Mouse (Mus musculus) forebrain, embryonic 15.5 days (tissue): ENCODE data around the gene Crtc3. TPM values are rescaled to one million over a fixed set of nuclear protein-coding genes. Genes with fewer than 3 reads are reported as not detected.

Experiments used
- ATAC-seq: fragments of 200-750 bp; cut with Nextera tagmentation; replicated peaks from 2 replicates; pipeline ENCODE4 v1.8.0; 2017; ENCODE audit warnings: mild to moderate bottlenecking, moderate TSS enrichment, moderate library complexity
- H3K27ac ChIP-seq: fragments of 300-500 bp; sonication (generic); replicated peaks from 2 replicates; pipeline ENCODE4 v1.5.1; 2015; ENCODE audit warnings: mild to moderate bottlenecking, inconsistent platforms
- H3K27me3 ChIP-seq: fragments of 300-500 bp; sonication (generic); 2 replicates; pipeline ENCODE4 v1.6.1; 2015; ENCODE audit warnings: inconsistent platforms
- H3K36me3 ChIP-seq: fragments of 300-500 bp; sonication (generic); 2 replicates; pipeline ENCODE4 v1.6.1; 2015; ENCODE audit warnings: mild to moderate bottlenecking, inconsistent platforms
- H3K4me1 ChIP-seq: fragments of 300-500 bp; sonication (generic); 2 replicates; pipeline ENCODE4 v1.6.1; 2015; ENCODE audit warnings: inconsistent platforms
- H3K4me2 ChIP-seq: fragments of 300-500 bp; sonication (generic); replicated peaks from 2 replicates; pipeline ENCODE4 v1.6.1; 2015; ENCODE audit warnings: mild to moderate bottlenecking, inconsistent platforms
- H3K4me3 ChIP-seq: fragments of 300-500 bp; sonication (generic); 2 replicates; pipeline ENCODE4 v1.5.1; 2015; ENCODE audit warnings: mild to moderate bottlenecking, inconsistent platforms
- H3K9ac ChIP-seq: fragments of 300-500 bp; sonication (generic); replicated peaks from 2 replicates; pipeline ENCODE4 v1.6.1; 2015; ENCODE audit warnings: mild to moderate bottlenecking, inconsistent platforms
- H3K9me3 ChIP-seq: fragments of 300-500 bp; sonication (generic); 2 replicates; pipeline ENCODE4 v1.6.1; 2016; ENCODE audit warnings: inconsistent platforms
- WGBS: fragments of 180-500 bp; shearing (Covaris S2); methylation state at CpG from one replicate; pipeline ENCODE4 v1.1.7; 2015; ENCODE audit warnings: mixed read lengths; 5-methylcytosine and 5-hydroxymethylcytosine counted together
- polyA plus RNA-seq: library from polyadenylated mRNA; unstranded; fragments of >200 nt; fragmentation: Nextera tagmentation; extraction: Ambion mirVana; gene quantifications from 2 replicates; pipeline ENCODE4 v1.2.1, GENCODE M21; 2015

Crtc3 gene
- polyA plus RNA-seq, 1 experiment from 2014 or later = 17.0 TPM

DNA sequence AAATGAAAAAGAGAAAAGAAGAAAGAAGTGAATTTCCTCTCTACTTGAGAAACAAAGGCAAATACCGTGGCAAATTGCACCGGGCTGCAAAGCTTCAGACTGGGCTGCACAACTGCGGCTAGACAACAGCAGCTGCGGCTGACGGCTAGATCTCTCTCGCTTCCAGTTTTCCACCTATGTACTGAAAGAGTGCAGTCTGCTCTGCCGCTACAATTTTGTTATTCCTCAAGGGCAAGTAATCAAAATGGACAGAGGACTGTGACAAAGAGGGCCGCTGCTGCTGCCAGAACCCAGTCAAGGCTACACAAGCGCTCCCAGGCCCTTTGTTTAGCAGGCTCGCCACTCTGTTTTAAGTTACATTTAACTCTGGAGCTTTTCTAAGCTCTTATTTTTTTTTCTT lies 35.6 kb downstream of the Crtc3 start:
- ATAC-seq = no peak
- H3K27me3 ChIP-seq = no peaks in the 10 kb centered on the region
- no peaks in the 10 kb centered on the region for H3K9me3 ChIP-seq
- 31% methylated on average over 10 of the region's 10 CpGs for WGBS
- H3K27ac ChIP-seq = peak overlapping the region; percentile 80
- no peak overlapping the region for H3K9ac ChIP-seq
- H3K4me1 ChIP-seq = peaks cover 57% of the 10 kb centered on the region
- H3K36me3 ChIP-seq = no peaks in the 10 kb centered on the region
- no peak overlapping the region for H3K4me2 ChIP-seq
- no peak overlapping the region for H3K4me3 ChIP-seq

DNA sequence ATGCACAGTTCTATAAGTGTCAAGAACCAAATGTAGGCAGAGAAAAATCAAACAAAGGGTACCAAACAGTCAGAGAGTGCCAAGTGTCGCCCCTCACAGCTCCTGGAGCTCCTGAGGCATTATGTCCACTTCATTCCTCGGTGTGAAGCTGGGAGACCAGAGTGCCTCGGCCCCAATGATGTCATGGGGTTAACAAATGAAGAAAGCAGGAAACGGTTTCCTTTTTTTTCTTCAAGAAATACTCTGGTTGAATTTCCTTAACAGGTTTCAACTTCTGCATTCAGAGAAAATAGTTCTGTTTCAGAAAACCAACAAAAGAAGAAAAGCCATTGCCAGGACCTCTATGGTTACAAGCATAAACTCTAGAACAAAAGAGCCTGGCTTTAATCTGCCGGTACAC lies 36.4 kb downstream of the Crtc3 start:
- Histone ChIP-seq H3K4me3 (no peak overlapping the region), H3K4me2 (no peak overlapping the region), H3K36me3 (no peaks in the 10 kb centered on the region), H3K9ac (no peak overlapping the region), H3K27me3 (no peaks in the 10 kb centered on the region), H3K27ac (peak overlapping the region; percentile 80), H3K9me3 (no peaks in the 10 kb centered on the region), H3K4me1 (peaks cover 55% of the 10 kb centered on the region)
- WGBS = 15% methylated on average over 5 of the region's 5 CpGs
- 0 out of 2 replicates have a peak, but pooled peaks have one; percentile 12 for ATAC-seq

DNA sequence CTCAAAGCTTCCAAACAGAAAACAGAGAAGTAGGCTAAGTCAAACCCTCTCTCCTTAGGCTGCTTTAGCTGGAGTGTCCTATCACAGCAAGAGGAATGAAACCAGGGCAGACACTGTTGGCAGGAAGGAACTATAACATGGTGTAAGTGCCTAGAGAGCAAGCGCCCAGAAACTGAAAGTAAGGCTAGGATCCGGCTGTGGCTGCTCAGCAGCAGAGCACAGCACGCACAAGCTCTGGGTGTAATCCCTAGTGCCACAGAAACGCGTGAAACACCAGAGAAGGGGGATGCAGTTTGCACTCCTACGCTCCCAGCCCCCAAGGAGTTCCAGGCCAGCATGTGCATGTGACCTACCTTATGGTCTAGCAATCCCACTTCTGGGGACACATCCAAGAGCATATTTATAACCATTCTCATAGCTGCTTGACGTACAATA lies 41.2 kb downstream of the Crtc3 start:
- Histone ChIP-seq H3K9ac (0 out of 2 replicates have a peak overlapping the region, but pooled peaks have one; percentile 8), H3K27ac (peak overlapping the region; percentile 44), H3K9me3 (no peaks in the 10 kb centered on the region), H3K4me2 (no peak overlapping the region), H3K4me3 (no peak overlapping the region), H3K4me1 (peaks cover 28% of the 10 kb centered on the region), H3K36me3 (no peaks in the 10 kb centered on the region), H3K27me3 (no peaks in the 10 kb centered on the region)
- WGBS = 72% methylated on average over 7 of the region's 7 CpGs
- ATAC-seq = no peak

DNA sequence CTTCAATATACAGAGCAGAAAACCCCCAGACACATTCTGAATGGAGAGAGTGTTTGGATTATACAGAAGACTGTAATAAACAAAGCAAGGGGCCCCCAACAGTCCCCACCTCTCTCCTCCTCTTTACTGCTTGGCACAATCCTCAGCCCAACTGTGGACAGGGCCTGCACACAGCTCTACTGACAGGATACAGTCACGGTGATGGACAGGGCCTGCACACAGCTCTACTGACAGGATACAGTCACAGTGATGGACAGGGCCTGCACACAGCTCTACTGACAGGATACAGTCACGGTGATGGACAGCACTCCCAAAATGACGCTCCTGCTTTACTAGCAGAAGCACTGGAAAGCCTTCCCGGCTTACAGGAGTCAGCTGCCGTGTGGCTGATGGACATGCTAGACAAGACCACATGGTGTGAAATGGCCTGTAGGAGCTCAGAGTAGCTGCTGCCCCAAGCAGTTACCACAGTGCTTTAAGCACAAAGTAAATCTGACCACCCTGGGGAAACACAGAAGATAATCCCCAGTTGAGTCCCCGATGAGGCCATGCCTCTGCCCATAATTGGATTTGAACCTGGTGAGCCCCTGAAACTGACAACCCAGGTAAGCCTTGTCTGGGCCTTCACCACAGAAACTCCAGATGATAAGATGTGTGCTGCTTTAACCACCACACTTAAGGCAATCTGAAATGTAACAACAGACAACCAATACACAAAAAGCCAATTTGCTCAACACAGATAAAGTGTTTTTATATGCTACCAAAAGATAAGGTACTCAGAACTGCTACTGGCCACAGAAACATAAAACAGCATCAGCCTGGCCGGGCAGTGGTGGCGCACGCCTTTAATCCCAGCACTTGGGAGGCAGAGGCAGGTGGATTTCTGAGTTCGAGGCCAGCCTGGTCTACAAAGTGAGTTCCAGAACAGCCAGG lies 42.3 kb downstream of the Crtc3 start:
- no peak overlapping the region for H3K9ac ChIP-seq
- H3K27me3 ChIP-seq = no peaks in the 10 kb centered on the region
- no peak overlapping the region for H3K4me3 ChIP-seq
- no peaks in the 10 kb centered on the region for H3K36me3 ChIP-seq
- no peaks in the 10 kb centered on the region for H3K9me3 ChIP-seq
- no peak overlapping the region for H3K4me2 ChIP-seq
- ATAC-seq = no peak
- peaks cover 36% of the 10 kb centered on the region for H3K4me1 ChIP-seq
- H3K27ac ChIP-seq = no peak overlapping the region; the same call in 1 of the 2 replicates
- WGBS = 77% methylated on average over 10 of the region's 10 CpGs

DNA sequence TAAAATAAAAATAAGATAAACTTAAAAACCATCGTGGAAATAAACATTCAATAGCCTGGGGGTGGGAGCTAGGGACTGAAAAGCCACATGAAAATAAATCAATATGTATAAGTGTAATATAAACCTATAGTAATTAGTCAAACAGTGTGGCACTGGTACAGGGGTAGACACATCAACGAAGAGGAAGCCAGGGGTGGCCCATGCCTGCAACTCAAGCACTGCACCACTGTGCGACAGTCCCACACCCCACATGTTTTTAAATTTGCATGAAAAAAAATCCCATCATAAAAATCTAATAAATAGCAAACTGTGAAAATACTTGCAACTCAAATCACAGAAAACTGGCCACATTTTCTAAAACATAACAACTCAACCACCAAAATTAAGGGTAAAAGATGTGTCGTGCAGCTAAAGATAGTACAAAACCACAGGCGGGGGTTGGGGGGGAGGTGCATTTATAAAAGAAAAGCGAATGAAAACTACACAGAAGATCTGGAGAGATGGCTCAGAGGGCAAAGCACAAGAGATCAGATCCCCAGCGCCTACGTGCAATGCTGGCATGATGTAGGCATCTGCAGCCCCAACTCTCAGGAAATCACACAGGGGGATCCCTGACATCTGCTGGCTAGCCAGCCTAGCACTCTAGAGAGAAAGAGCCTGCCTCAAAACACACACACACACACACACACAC lies 45.6 kb downstream of the Crtc3 start:
- ATAC-seq = 0 out of 2 replicates have a peak, but pooled peaks have one; percentile 24
- peaks cover 40% of the 10 kb centered on the region for H3K4me1 ChIP-seq
- 62% methylated on average over 8 of the region's 8 CpGs for WGBS
- no peak overlapping the region for H3K27ac ChIP-seq
- no peaks in the 10 kb centered on the region for H3K36me3 ChIP-seq
- no peak overlapping the region for H3K4me2 ChIP-seq
- no peaks in the 10 kb centered on the region for H3K27me3 ChIP-seq
- no peak overlapping the region for H3K9ac ChIP-seq
- H3K4me3 ChIP-seq = no peak overlapping the region
- H3K9me3 ChIP-seq = no peaks in the 10 kb centered on the region

DNA sequence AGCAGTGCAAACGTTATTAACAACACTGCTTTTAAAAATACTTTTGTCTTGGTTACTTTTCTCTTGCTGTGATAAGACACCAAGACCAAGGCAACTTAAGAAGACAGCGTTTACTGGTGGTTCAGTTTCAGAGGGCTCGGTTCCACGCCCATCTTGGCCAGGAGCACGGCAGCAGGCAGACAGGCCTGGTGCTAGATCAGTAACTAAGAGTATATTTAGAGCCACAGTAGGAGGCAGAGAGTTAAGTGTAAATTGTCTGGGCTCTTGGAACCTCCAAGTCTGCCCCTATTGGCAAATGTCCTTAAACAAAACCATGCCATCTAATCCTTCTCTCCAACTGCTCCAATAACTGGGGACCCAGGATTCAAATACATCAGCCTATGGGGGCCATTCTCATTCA lies 46.1 kb downstream of the Crtc3 start:
- Histone ChIP-seq H3K27ac (no peak overlapping the region), H3K27me3 (no peaks in the 10 kb centered on the region), H3K4me1 (peaks cover 37% of the 10 kb centered on the region), H3K36me3 (no peaks in the 10 kb centered on the region), H3K4me3 (no peak overlapping the region), H3K9ac (no peak overlapping the region), H3K9me3 (no peaks in the 10 kb centered on the region), H3K4me2 (no peak overlapping the region)
- ATAC-seq = no peak
- WGBS = 67% methylated on average over 5 of the region's 5 CpGs

DNA sequence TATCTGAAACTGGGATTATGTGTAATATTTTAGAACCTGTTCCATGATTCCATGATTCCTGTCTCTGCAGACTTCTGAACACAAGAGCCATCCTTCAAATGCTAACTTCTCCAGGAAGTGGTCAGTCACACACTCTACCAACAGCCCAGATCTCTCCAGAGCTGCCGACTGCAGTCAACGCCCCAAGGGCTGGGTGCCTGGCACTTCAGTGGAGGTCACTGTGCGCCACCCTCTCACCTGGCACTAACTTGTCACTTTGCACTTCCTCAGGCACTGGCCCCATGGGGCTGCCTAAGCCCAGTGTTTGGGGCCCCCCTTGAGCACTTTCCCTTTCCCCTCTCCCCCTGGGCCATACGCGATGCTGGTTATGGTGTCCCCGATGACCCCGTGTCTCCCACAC lies 46.8 kb downstream of the Crtc3 start:
- H3K4me1 ChIP-seq = peaks cover 38% of the 10 kb centered on the region
- H3K9me3 ChIP-seq = no peaks in the 10 kb centered on the region
- H3K4me2 ChIP-seq = no peak overlapping the region
- WGBS = 97% methylated on average over 7 of the region's 7 CpGs
- H3K27me3 ChIP-seq = no peaks in the 10 kb centered on the region
- no peak overlapping the region for H3K4me3 ChIP-seq
- no peaks in the 10 kb centered on the region for H3K36me3 ChIP-seq
- H3K9ac ChIP-seq = no peak overlapping the region
- H3K27ac ChIP-seq = no peak overlapping the region
- ATAC-seq = no peak

DNA sequence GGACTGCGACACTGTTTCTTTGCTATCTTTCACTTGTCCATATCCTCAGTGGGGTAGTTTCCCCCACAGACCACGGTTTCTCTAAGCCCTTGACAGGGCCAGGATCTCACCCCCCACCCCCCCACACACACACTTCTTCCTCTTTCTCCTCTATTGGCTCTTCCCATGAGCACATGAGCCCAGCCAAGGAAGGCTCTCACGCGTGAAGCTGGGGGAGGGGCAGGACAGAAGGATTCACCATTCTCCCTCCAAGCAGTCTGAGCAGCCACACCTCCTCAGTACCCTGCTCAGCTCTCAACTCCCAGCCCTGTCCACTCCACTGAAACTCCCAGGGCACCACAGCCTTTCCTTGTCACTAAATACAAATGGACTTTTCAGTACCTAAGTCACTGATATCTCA lies 47.2 kb downstream of the Crtc3 start:
- Histone ChIP-seq H3K27ac (no peak overlapping the region), H3K9ac (no peak overlapping the region), H3K27me3 (no peaks in the 10 kb centered on the region), H3K4me2 (no peak overlapping the region), H3K4me1 (peaks cover 41% of the 10 kb centered on the region), H3K36me3 (no peaks in the 10 kb centered on the region), H3K9me3 (no peaks in the 10 kb centered on the region), H3K4me3 (no peak overlapping the region)
- 8% methylated on average over 4 of the region's 4 CpGs for WGBS
- peak; percentile 57; the same call in 1 of the 2 replicates for ATAC-seq

DNA sequence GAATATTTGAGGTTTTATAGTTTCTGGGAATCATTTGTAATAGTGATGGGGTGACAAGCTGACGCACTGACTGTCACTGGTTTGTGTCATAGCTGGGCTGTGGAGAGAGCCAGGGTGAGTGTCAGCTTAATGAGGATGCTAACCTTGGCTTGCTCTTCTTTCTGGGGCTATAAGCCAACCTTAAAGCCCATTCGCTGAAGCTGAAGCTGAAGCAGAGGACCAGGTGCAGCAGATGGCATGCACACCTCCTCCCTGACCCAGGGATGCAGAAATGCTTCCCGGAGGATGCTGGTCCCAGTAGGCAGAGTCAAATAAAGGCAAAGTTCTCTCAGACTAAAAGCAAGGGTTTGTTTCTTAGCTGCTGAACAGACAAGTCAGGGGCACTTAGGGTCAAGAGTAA lies 48.7 kb downstream of the Crtc3 start:
- no peaks in the 10 kb centered on the region for H3K36me3 ChIP-seq
- WGBS = 74% methylated on average over 3 of the region's 3 CpGs
- ATAC-seq = no peak

DNA sequence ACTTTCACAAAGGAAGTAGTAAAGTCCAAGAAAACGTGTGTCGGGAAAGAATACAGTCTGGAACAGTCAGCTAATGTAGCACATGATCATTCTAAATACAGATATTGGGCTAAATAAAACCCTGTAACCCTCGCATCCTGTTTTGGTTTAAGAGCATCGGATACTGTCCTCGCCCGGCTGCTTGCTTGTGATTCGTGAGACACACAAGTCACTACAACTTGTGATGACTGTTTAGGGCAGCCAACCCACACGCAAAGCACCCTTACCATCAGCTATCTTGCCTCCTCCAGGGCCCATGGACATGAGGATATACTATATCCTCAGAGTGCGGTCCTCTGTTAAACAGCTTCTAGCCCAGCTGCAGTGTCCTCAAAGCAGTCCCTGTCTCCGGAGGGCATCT lies 50.2 kb downstream of the Crtc3 start:
- no peak overlapping the region for H3K4me2 ChIP-seq
- no peaks in the 10 kb centered on the region for H3K27me3 ChIP-seq
- H3K4me1 ChIP-seq = peaks cover 33% of the 10 kb centered on the region
- H3K9ac ChIP-seq = no peak overlapping the region
- 87% methylated on average over 10 of the region's 10 CpGs for WGBS
- no peak overlapping the region for H3K27ac ChIP-seq
- no peak overlapping the region for H3K4me3 ChIP-seq
- no peaks in the 10 kb centered on the region for H3K9me3 ChIP-seq
- no peaks in the 10 kb centered on the region for H3K36me3 ChIP-seq
- ATAC-seq = no peak

More for the DNA sequence above, 48.7 kb downstream of the Crtc3 start:
- H3K27me3 ChIP-seq = no peaks in the 10 kb centered on the region
- no peaks in the 10 kb centered on the region for H3K9me3 ChIP-seq
- peaks cover 38% of the 10 kb centered on the region for H3K4me1 ChIP-seq
- H3K9ac ChIP-seq = no peak overlapping the region
- H3K4me2 ChIP-seq = no peak overlapping the region
- H3K27ac ChIP-seq = no peak overlapping the region
- H3K4me3 ChIP-seq = no peak overlapping the region

DNA sequence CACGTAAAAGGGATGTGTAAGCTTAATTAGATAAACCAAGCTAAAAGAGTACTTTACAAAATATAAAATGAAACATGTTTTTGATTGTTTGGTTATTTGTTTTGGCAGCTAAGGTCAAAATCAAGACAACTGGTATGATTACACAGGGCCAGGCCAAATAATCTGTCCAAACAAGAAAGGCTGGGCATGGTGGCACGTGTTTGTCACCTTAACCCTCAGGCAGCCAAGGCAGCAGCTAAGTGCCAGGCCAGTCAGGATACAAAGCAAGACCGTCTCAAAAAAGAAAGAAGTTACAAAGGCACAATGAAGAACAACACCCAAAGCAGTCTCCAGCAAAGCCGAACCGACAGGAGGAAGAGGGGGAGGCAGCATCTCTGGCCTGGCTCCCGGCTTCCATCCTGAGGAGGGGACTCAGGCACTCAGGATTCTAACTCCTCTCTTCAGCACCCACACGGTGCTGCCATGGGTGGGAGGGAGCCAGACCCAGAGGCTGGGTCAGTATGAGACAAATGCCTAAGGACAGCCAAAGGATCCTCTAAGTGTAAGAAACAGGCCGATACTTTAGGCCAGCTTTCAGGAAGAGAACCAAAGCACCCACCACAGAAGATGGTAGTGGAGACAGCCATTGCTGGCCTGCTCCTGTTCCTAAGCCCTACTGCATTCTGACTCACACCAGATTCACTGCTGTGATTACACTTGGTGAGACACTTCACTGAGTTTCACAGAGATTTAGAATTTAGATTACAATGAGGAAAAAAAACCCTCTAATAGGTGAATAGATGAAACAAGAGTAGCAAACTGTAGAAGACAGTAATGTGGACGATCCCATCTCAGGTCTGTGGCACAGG lies 51.5 kb downstream of the Crtc3 start:
- Histone ChIP-seq H3K4me2 (no peak overlapping the region), H3K36me3 (no peaks in the 10 kb centered on the region), H3K27me3 (no peaks in the 10 kb centered on the region), H3K9me3 (no peaks in the 10 kb centered on the region), H3K4me1 (peaks cover 24% of the 10 kb centered on the region), H3K9ac (no peak overlapping the region), H3K27ac (no peak overlapping the region), H3K4me3 (no peak overlapping the region)
- ATAC-seq = no peak
- 55% methylated on average over 9 of the region's 9 CpGs for WGBS
